Mouse (Mus musculus): Measurements from ENCODE around the gene Lmbrd1.
A peak's percentile ranks its signal among the peaks of the same experiment; 100 is the strongest.
"Not testable (repeated sequence)": the region's sequence is repeated elsewhere in the genome, so short reads cannot be mapped to it uniquely, and the experiment has no call there.

Lmbrd1 gene

GRCm38 (mm10) chr1:24678205-24678917 is at the start of gene Lmbrd1:
TSS of gene Lmbrd1 (plus strand) at chr1:24678630.
- peak; percentile 94 to 98 for DNase-seq (ENCODE audit: low spot score in 2 of 2)

GRCm38 (mm10) chr1:24633553-24634132 is 44.8 kb upstream of the Lmbrd1 start:
- peak in 1 of 2 experiments; percentile 46 for DNase-seq (ENCODE audit: low spot score in 2 of 2)

GRCm38 (mm10) chr1:24650100-24650499 is 28.3 kb upstream of the Lmbrd1 start:
- no peak for DNase-seq (ENCODE audit: low spot score in 2 of 2)

GRCm38 (mm10) chr1:24659914-24660313 is 18.5 kb upstream of the Lmbrd1 start:
- DNase-seq (ENCODE audit: low spot score in 2 of 2), result no peak

DNA sequence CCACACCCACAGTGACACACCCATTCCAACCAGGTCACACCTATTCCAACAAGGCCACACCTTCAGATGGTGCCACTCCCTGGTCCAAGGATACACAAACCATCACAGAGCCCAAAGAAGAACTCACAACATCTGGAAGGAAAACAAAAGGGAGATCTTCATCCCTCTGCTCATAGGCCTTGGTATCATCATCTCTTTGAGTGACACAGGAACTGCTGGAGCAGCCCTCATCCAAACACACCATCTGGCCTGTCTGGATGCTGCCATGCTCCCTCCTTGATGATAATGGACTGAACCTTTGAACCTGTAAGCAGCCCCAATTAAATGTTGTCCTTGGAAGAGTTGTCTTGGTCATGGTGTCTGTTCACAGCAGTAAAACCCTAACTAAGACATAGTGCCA is 17.8 kb upstream of the Lmbrd1 start:
- DNase-seq (ENCODE audit: low spot score in 2 of 2), result not testable (repeated sequence)

GRCm38 (mm10) chr1:24661551-24661950 is 16.9 kb upstream of the Lmbrd1 start:
- DNase-seq (ENCODE audit: low spot score in 2 of 2), result peak; percentile 86 to 96

- no peak for DNase-seq (ENCODE audit: low spot score in 2 of 2)
Observed at GRCm38 (mm10) chr1:24664158-24664557, 14.3 kb upstream of the Lmbrd1 start.

- no peak for DNase-seq (ENCODE audit: low spot score in 2 of 2)
Observed at GRCm38 (mm10) chr1:24673231-24673630, 5.2 kb upstream of the Lmbrd1 start.

DNA sequence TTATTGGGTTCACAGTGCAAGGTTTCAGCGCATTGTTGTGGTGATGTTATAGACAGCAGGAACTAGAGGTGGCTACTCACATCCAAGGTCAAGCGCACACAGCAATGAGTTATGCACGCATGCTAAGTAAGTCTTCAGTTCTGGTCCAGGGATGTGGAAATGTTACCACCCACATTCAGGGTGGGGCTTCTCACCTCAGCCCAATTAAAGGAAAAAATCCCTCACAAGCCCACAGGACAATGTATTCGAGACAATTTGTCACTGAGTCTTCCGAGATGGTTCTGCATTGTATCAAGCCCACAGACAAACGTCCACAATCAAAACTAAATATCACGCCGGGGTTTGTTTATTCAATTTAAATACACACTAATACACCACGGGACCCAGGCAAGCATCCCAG is 724 bp upstream of the Lmbrd1 start:
- no peak for DNase-seq (ENCODE audit: low spot score in 2 of 2)

- no peak for DNase-seq (ENCODE audit: low spot score in 2 of 2)
Observed at GRCm38 (mm10) chr1:24679071-24679470, 641 bp downstream of the Lmbrd1 start.

DNA sequence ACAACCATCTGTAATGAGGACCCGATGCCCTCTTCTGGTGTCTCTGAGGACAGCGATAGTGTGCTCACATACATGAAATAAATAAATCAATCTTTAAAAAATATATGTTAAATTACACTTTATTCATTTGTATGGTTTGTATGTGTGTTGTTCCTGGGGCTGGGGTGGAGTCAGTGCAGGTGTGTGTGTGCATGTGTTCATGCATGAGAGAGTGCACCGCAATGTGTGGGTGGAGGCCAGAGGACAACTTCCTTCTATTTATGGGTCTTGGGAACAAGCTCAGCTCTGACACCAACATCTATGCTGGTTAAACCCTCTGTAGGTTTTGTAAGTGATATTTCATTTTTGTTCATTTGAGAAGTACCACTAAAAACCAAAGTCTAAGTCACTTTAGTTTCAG is 2.6 kb downstream of the Lmbrd1 start:
- no peak for DNase-seq (ENCODE audit: low spot score in 2 of 2)

DNA sequence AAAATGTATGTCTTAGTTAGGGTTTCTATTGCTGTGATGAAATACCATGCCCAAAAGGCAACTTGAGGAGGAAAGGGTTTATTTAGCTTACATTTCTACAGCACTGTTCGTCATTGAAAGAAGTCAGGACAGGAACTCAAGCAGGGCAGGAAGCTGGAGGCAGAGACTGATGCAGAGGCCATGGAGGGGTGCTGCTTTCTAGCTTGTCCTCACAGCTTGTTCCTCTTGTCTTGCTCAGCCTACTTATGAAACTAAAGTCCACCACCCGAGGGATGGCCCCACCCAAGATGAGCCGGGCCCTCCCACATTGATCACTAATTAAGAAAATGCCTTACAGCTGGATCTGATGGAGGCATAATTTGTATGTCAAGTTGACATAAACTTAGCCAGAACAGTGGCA is 3.5 kb downstream of the Lmbrd1 start:
- no peak for DNase-seq (ENCODE audit: low spot score in 2 of 2)

GRCm38 (mm10) chr1:24683947-24684346 is 5.5 kb downstream of the Lmbrd1 start:
- no peak for DNase-seq (ENCODE audit: low spot score in 2 of 2)

DNA sequence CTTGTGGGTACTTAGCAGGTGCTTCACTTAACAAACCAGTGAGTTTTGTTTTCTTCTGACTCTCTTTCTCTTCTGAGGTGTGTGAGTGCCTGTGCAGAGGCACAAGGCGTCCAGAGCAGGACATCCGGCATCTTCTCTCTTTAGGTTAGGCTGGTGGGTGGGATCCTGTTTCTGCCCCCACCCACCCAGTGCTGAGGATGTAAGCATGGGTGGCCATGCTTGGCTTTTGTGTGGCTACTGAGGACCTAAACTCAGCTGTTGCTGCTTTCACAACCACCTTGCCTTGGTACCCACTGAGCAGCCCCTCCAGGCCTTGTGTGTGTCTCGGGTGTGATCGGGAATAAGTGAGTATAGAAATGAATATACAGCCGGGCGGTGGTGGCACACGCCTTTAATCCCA is 7.2 kb downstream of the Lmbrd1 start:
- DNase-seq (ENCODE audit: low spot score in 2 of 2), result no peak

- DNase-seq (ENCODE audit: low spot score in 2 of 2), result no peak
Observed at GRCm38 (mm10) chr1:24686235-24687021, 8.0 kb downstream of the Lmbrd1 start.

DNA sequence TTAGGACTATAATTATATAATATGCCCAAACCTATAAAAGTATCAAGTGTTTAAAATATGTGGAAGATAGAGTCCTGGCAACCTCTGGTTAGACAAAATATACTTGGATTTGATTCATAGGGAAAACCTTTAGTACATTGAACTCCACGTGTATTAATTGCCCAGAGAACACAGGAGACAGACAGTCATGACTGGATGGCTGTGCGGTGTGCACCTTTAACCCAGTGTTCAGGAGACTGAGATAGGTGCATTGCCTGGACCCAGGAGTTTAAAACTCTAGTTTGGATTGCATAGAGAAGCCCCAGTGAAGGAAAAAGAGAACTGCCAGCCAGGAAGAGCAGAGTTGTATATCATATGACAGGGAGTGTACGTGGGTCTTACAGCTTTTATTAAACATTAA is 19.2 kb downstream of the Lmbrd1 start:
- DNase-seq (ENCODE audit: low spot score in 2 of 2), result no peak

DNA sequence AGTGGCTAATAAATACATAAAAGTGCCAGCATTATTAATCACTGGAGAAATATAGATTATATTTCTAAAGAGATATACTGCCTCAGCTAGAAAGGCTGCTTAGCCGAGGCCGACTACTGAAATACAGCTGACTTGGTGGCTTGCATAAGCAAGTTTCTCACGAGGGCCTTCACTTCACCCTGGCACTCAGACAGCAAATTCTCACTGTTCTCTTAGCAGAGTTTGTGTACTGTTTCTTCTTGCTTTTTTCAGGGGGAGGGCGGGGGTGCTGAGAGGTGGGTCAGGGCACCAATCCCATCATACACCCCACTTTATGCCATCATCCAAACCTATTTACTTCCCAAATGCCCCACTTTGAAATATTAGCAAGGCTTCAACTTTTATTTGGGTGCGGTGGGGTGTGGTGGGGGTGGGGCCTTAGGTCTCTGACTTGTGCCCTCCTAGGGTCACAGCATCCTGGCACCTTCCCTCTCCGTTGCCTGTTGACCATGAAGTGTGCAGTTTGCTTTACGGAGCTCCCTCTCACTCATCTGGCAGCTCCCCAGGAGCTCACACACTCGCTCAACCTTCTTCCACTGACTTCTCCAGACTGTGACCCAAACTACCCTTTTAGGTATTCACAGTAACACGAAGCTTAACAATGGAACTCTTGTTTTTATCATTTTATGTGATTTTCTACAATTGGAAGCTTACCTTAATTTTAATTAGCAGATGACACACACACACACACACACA is 19.9 kb downstream of the Lmbrd1 start:
- no peak for DNase-seq (ENCODE audit: low spot score in 2 of 2)

DNA sequence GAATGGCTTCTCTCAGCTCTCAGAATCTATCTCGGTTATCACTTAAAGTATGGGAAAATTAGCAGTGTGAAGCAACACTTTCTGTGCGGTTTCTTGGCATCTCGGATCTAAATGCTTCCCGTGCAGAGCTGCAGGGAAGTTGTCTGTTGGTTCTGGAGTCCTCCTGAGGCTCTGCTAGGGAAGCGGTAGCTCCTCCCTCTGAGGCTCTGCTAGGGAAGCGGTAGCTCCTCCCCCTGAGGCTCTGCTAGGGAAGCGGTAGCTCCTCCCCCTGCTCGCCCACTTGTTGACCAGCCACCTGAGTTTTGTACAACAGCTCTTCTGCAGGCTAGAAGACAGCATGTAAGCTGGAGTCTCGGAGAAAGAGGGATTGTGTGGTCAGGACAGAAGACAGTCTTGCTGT is 20.9 kb downstream of the Lmbrd1 start:
- no peak for DNase-seq (ENCODE audit: low spot score in 2 of 2)

DNA sequence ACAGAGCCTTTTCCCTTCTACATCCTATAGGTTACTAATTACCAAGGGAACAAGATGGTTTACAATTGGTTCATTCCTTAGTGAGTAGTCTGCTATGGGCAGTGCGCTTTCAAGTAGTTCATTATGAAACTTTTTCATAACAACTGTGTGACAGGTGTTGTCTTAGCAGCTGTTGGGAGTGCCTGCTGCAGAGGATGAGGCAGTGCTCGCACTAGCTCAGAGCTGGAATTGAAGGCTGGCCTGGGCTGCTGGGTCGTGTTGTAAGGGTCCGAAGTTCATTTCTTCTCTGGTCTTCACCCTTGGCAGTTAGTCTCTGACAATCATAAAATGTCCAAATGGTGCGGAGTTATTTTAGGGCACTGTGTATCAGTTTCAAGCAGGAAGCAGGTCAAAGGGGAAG is 21.8 kb downstream of the Lmbrd1 start:
- no peak for DNase-seq (ENCODE audit: low spot score in 2 of 2)

- no peak for DNase-seq (ENCODE audit: low spot score in 2 of 2)
Observed at GRCm38 (mm10) chr1:24703821-24704220, 25.4 kb downstream of the Lmbrd1 start.

DNA sequence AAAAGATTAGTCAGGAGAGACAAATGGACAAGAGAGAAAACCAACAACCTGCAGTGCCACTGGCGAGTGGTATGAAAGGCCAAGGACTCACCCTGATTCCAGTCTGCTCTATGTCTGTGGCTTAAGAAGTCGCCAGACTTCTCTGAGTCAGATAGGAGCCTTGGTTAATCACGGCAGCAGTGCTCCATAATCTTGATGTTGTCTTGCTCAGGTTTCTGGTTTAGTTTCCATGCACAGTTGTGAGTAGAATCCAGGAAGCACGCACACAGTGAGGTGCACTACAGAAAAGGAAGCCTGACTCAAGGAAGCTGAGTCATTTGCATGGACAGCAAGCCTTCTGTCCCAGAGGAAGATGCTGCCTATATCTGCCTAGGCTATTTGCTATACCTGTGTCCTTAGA is 37.9 kb downstream of the Lmbrd1 start:
- no peak for DNase-seq (ENCODE audit: low spot score in 2 of 2)

GRCm38 (mm10) chr1:24719621-24720020 is 41.2 kb downstream of the Lmbrd1 start:
- DNase-seq (ENCODE audit: low spot score in 2 of 2), result no peak

Data from frontal cortex, postnatal 36 days (tissue).